Mouse (Mus musculus): ENCODE results near the gene Cntnap1.

DNA sequence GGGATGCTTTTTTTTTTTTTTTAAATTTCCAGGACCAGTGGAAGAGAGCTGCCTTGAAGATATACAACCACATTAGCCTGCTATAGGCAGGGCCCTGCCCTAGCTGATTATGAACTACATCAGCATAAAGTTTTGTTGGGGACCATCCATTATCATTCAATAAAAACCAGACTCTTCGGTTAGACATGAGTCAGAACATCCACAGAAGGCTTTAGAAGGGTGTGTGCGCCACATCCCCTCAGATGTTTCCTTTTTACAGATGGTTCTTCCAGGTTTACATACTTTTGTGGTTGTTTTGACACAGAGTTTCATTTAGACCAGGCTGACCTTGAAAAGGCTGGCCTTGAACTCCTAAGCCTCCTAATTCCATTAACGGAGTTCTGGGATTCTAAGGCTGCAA lies 54.0 kb downstream of the Cntnap1 start:
- TF ChIP-seq POLR2A (IDR thresholded peaks at IDR 0.05; ENCODE audit: low read depth, low read length) (no peak), CTCF (IDR thresholded peaks at IDR 0.05; ENCODE audit: extremely low read depth, insufficient read depth, insufficient read length, insufficient replicate concordance) (no peak)
